Mouse (Mus musculus) frontal cortex, adult 2 months (tissue): Measurements from ENCODE around the gene Stk40. TPM values are rescaled to one million over a fixed set of nuclear protein-coding genes. Genes with fewer than 3 reads are reported as not detected.
"Not testable (repeated sequence)": the region's sequence is repeated elsewhere in the genome, so short reads cannot be mapped to it uniquely, and the experiment has no call there.

Experiments
- DNase-seq, 2 experiments: peaks; one replicate each; pipeline ENCODE4 v3.0.0; 2022; ENCODE audit warnings: low spot score in 1 of 2; ENCODE audit errors: extremely low spot score in 1 of 2
- polyA plus RNA-seq: library from polyadenylated mRNA; depleted of rRNA; stranded (reverse); fragments of >200 nt; gene quantifications from 2 replicates; pipeline ENCODE4 v1.2.3, GENCODE M21; 2012

Stk40 gene
- polyA plus RNA-seq, 1 experiment, result 18.9 TPM

- no peak for DNase-seq
Measured at GRCm38 (mm10) chr4:126151701-126152440, 48.1 kb downstream of the Stk40 start.

- DNase-seq, result no peak
Measured at GRCm38 (mm10) chr4:126152864-126153263, 49.1 kb downstream of the Stk40 start.

- DNase-seq, result no peak
Measured at GRCm38 (mm10) chr4:126155183-126155582, 51.4 kb downstream of the Stk40 start.

DNA sequence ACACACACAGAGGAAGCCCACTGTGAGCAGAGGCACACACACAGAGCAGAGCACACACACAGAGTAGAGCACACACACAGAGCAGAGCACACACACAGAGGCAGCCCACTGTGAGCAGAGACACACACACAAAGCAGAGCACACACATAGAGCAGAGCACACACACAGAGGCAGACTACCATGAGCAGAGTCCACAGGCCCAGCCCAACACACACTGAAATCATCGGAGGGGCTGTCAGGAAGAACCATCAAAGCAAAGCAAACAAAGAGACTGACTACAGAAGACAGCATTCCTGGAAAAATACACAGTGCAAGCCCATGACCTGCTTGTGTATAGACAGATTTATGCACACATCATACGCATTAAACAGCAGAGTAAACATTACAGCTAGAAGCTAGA lies 52.1 kb downstream of the Stk40 start:
- no peak for DNase-seq

DNA sequence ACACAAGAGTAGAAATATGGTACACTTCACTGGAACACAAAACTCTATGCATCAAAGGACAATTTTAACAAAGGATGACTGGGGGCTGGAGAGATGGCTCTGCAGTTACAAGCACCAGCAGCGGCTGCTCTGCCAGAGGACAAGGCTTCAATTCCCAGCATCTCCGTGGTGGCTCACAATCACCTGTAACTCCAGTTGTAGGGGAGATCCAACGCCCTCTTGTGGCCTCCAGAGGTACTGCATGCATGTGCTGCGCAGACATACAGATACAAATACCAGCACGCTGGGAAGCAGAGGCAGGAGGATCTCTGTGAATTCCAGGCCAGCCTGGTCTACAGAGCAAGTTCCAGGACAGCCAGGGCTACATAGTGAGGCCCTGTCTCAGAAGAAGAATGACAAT lies 52.9 kb downstream of the Stk40 start:
- DNase-seq, result no peak

DNA sequence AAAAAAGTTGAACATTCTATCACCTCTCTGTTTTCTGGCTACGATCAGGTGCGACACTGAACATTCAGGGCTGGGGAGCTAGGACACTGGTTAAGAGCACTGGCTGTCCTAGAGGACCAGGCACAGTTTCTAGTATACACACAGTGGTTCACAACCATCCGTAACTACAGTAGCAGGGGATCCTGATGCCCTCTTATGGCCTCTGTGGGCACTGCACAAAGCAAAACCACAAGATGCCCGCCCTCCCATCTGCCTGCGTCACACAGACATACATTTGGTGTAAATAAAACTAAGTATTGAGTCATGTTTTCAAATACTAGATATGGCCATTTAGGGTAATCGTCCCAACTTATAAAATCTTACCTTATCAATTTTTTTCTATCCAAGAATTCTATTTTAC lies 53.8 kb downstream of the Stk40 start:
- no peak for DNase-seq

DNA sequence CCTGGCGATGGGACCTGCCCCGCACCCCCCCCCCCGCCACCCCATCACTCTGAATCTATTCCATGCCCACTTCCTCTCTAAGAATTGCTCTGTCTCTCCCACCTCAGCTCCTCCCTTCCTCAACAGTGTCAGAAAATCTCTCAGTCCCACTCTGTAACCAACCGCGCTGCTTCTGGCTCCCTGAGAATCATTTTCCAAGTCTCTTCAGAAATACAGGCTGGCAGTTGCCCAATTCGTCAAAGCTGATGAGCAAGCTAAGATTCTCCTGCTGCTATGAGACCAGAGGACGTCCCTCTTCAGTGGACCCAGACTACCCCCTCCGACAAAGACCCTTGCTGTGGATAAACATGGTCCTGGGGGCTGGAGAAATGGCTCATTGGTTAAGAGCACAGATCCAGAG lies 55.7 kb downstream of the Stk40 start:
- peak in 1 of 2 experiments; percentile 42 for DNase-seq

- DNase-seq, result no peak
Measured at GRCm38 (mm10) chr4:126160981-126161380, 57.2 kb downstream of the Stk40 start.

DNA sequence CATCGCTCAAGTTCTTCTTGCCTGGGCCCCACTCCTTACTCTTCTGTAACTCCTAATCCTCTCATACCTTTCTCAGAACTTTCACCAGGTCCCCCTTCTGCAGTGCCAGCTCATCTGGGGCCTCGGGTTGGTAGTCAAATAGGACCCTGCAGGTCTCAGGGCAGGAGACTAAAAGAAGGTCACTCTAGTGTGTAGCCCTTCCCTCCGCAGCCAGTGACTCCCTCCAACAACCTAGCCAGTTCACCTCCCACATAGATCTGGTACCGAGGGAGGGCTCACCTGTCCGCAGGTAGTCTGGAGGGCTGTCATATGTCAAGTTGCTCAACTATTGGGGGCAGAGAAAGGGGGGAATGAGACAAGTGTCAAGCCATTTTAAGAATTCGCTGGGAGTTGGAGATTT lies 57.7 kb downstream of the Stk40 start:
- no peak for DNase-seq

- no peak for DNase-seq
Measured at GRCm38 (mm10) chr4:126161986-126162385, 58.2 kb downstream of the Stk40 start.

DNA sequence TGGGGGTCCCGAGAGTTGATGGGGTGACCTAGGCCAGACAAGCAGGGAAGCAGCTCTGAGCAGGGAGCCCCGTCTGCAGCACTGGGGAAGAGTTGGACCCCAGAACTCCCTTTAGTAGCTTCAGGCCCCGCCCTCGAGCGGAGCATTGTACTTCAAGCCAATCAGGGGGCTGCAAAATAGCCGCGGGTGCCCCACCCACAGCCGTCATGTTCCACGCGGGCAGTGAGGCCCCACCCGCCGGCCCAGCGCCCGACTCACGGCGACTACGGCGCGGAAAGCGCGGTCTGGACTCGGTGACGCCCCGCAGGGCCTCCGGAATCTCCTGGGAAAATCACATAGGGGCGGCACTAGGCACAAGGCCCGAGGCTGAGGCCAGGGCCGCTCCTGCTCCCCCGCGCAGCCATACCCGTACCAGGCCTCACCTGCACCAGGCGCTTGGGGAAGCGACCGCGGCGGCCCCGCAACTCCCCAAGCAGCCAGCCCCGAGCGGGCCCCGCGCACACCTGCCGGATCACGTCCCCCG lies 58.8 kb downstream of the Stk40 start:
- peak; percentile 74 to 81 for DNase-seq

DNA sequence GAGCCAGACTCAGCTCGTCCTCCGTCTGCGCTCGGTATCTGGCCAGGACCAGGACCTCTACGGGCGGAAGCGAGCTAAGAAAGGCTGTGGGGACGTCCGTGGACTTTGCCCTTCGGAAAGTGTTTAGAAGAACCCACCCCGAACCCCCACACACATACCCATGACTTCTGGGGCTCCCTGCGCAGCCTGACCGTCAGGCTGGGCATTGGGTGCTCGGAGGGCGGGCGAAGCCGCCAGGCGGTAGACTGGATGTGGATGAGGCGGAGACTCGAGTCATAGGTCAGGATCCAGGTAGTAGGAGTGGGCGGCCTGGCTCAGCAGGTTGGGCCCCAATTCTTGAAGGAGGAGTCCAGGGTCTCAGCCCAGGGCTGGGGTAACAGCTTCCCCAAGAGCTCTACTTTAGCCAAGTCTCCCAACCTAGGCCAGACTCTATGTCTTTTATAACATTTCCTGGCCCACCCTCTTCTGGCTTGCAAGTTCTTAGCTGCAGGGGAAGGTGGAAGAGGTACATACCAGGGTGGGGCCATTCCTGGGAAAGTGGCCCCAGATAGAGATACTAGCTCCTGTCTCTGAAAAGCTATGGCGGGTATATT lies 59.4 kb downstream of the Stk40 start, which contains the start of gene Sh3d21:
TSS of gene Sh3d21 (minus strand) at position 425 of the 593 bp plus-strand sequence.
- DNase-seq, result no peak

- DNase-seq, result no peak
Measured at GRCm38 (mm10) chr4:126163685-126164084, 59.9 kb downstream of the Stk40 start.

- not testable (repeated sequence) for DNase-seq
Measured at GRCm38 (mm10) chr4:126165092-126165491, 61.3 kb downstream of the Stk40 start.

DNA sequence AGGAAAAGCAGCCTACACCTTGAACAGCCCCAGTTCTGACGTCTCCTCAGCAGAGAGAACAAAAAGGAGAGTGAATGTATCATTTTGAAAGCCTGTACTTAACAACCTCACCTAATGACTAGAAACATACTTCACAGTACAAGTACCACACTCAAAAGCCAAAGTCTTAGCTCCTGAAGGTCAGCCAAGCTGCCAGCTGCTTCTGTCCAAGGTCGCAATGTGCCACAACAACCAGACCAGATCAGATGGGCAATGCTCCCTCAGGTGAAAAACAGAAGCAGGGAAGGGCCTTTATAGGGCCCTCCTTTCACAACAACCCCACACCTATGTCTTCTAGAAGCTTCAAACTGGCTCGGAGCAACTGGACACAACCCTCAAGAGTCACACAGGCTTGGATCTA lies 62.3 kb downstream of the Stk40 start:
- no peak for DNase-seq

- DNase-seq, result no peak
Measured at GRCm38 (mm10) chr4:126168851-126169250, 65.1 kb downstream of the Stk40 start.

GRCm38 (mm10) chr4:126170737-126171136 lies 67.0 kb downstream of the Stk40 start:
- not testable (repeated sequence) for DNase-seq

- DNase-seq, result no peak
Measured at GRCm38 (mm10) chr4:126173800-126174199, 70.0 kb downstream of the Stk40 start.

DNA sequence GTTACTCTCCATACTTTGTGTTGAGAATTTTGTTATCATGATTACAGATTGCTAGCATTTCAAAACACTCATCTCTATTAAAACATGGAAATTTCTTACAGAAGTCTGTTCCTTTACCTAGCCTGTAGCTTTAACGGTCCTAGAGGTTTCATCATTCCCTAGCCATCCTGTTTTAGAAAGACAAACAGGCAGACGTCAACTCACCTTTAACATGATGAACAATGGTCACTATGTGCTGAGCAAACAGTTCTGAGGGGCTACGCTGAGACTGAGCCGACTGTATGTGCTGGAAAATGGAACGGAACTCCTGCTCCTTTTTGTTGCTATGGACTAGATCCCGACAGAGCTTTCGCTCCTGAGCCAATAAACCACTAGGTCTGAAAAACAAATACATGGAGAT lies 72.2 kb downstream of the Stk40 start:
- DNase-seq, result not testable (repeated sequence)

DNA sequence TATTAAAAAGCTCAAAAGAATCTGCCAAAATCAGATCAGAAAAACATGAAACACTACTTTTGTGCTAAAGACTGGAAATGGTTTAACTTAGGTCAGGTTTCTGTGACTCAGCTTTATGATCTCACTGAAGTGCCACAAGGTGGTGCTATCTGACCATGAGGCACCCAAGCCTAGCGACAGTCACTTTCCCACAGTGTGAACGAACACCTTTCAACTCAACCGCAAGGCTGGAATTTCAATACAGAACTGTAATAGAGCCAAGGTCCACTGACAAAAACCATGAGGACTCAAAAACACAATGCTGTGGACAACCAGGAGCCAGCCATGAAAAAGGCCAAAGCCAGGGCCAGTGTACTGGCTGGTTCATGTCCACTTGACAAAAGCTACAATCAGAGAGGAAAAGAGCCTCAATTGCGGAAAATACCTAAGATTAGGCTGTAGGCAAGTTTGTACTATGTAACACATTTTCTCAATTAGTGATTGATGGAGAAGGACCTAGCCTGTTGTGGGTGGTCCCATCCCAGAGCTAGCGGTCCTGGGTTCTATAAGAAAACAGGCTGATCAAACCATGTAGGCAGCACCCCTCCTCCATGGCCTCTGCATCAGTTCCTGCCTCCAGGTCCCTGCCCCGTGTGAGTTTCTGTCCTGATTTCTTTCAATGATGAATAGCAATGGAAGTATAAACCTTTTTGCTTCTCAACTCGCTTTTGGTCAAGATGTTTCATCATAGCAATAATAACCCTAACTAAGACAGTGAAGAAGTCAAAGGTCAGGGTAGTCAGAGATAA lies 77.6 kb downstream of the Stk40 start:
- peak in 1 of 2 experiments; percentile 64 for DNase-seq

DNA sequence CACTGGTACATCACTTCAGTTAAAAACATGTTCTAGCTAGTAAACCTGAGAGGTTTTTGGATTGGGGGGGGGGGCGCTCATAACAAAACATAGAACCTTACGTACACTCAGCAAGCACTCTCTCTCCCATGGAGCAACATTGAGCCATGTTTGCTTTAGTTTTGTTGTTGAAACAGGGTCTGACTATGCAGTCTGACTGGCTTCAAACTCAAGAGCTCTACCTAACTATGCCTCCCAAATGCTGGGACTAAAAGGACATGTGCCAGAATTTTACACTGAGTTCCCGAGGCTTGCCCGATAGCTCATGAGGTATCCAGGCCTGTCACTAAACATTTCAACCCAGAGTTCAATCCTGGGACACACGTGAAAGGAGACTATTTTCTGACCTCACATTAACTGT lies 79.3 kb downstream of the Stk40 start:
- no peak for DNase-seq
